Mouse (Mus musculus) heart, adult 2 months (tissue): ENCODE measurements at regions not wholly inside any gene's neighbourhood (a gene's known extent, or its start where the extent isn't known, plus 50 kb on each side); places are given as distances from the start of the nearest gene placed in this dataset.

Experiments
- CTCF ChIP-seq: fragments of 200-600 bp; IDR thresholded peaks from 2 replicates; pipeline ENCODE4 v1.8.1; 2022; ENCODE audit warnings: antibody characterized with exemption, mild to moderate bottlenecking, moderate library complexity
- EP300 ChIP-seq: fragments of 200-500 bp; IDR thresholded peaks from 2 replicates; pipeline ENCODE4 v1.6.1; 2011; ENCODE audit warnings: low read depth, low read length, control low read depth; ENCODE audit not compliant: insufficient read depth

GRCm38 (mm10) chr13:102596101-102596500 lies 97.3 kb upstream of the Cd180 start:
- TF ChIP-seq EP300 (no peak), CTCF (no peak)
